Mouse (Mus musculus): ENCODE measurements around the gene Gal3st3. TPM values are rescaled to one million over a fixed set of nuclear protein-coding genes. Genes with fewer than 3 reads are reported as not detected.

Gene Gal3st3
- 10 to 100 TPM; 55.7 to 57.0 (median 56.3) TPM for total RNA-seq (2022)

GRCm38 (mm10) chr19:5297903-5298800 lies at the start of gene Gal3st3:
TSS of gene Gal3st3 (plus strand) at chr19:5298331.
- peak in 1 of 2 experiments; percentile 51 for DNase-seq (ENCODE audit: low spot score in 2 of 2)

GRCm38 (mm10) chr19:5257140-5257539 lies 41.0 kb upstream of the Gal3st3 start:
- DNase-seq (ENCODE audit: low spot score in 2 of 2): no peak

- DNase-seq (ENCODE audit: low spot score in 2 of 2): no peak
Measured at GRCm38 (mm10) chr19:5267015-5267414, 31.1 kb upstream of the Gal3st3 start.

GRCm38 (mm10) chr19:5268017-5268416 lies 30.1 kb upstream of the Gal3st3 start:
- no peak for DNase-seq (ENCODE audit: low spot score in 2 of 2)

GRCm38 (mm10) chr19:5268875-5269274 lies 29.3 kb upstream of the Gal3st3 start:
- no peak for DNase-seq (ENCODE audit: low spot score in 2 of 2)

- no peak for DNase-seq (ENCODE audit: low spot score in 2 of 2)
Measured at GRCm38 (mm10) chr19:5269392-5269791, 28.7 kb upstream of the Gal3st3 start.

GRCm38 (mm10) chr19:5271430-5271829 lies 26.7 kb upstream of the Gal3st3 start:
- DNase-seq (ENCODE audit: low spot score in 2 of 2): no peak

- DNase-seq (ENCODE audit: low spot score in 2 of 2): peak in 1 of 2 experiments; percentile 45
Measured at GRCm38 (mm10) chr19:5272326-5272795, 25.8 kb upstream of the Gal3st3 start.

- DNase-seq (ENCODE audit: low spot score in 2 of 2): peak; percentile 72 to 81
Measured at GRCm38 (mm10) chr19:5272801-5273733, 25.1 kb upstream of the Gal3st3 start, which contains the start of gene Pacs1. TSS of gene Pacs1 (minus strand) at chr19:5273119.

GRCm38 (mm10) chr19:5273916-5274315 lies 24.2 kb upstream of the Gal3st3 start:
- DNase-seq (ENCODE audit: low spot score in 2 of 2): no peak

GRCm38 (mm10) chr19:5274641-5275040 lies 23.5 kb upstream of the Gal3st3 start:
- no peak for DNase-seq (ENCODE audit: low spot score in 2 of 2)

- DNase-seq (ENCODE audit: low spot score in 2 of 2): no peak
Measured at GRCm38 (mm10) chr19:5275736-5276135, 22.4 kb upstream of the Gal3st3 start.

GRCm38 (mm10) chr19:5276531-5276930 lies 21.6 kb upstream of the Gal3st3 start:
- DNase-seq (ENCODE audit: low spot score in 2 of 2): no peak

GRCm38 (mm10) chr19:5277140-5277539 lies 21.0 kb upstream of the Gal3st3 start:
- DNase-seq (ENCODE audit: low spot score in 2 of 2): no peak

GRCm38 (mm10) chr19:5278381-5278780 lies 19.8 kb upstream of the Gal3st3 start:
- DNase-seq (ENCODE audit: low spot score in 2 of 2): no peak

- peak; percentile 95 to 98 for DNase-seq (ENCODE audit: low spot score in 2 of 2)
Measured at GRCm38 (mm10) chr19:5294972-5295735, 3.0 kb upstream of the Gal3st3 start, which contains the start of gene Sf3b2. TSS of gene Sf3b2 (minus strand) at chr19:5295455.

- DNase-seq (ENCODE audit: low spot score in 2 of 2): no peak
Measured at GRCm38 (mm10) chr19:5295736-5296075, 2.4 kb upstream of the Gal3st3 start.

- peak in 1 of 2 experiments; percentile 78 for DNase-seq (ENCODE audit: low spot score in 2 of 2)
Measured at GRCm38 (mm10) chr19:5296630-5297029, 1.5 kb upstream of the Gal3st3 start.

- no peak for DNase-seq (ENCODE audit: low spot score in 2 of 2)
Measured at GRCm38 (mm10) chr19:5300588-5300987, 2.5 kb downstream of the Gal3st3 start.

- no peak for DNase-seq (ENCODE audit: low spot score in 2 of 2)
Measured at GRCm38 (mm10) chr19:5302455-5302854, 4.3 kb downstream of the Gal3st3 start.

- DNase-seq (ENCODE audit: low spot score in 2 of 2): no peak
Measured at GRCm38 (mm10) chr19:5306279-5306678, 8.1 kb downstream of the Gal3st3 start.

All from left cerebral cortex, adult 8-10 months (tissue).